Mouse (Mus musculus) erythroblast, embryonic 14.5 days (primary cell): Measurements from ENCODE around the gene Hydin.

Experiments used
- GATA1 ChIP-seq: IDR thresholded peaks from 2 replicates; pipeline ENCODE4 v1.6.1; 2012; ENCODE audit warnings: low read length, inconsistent platforms, mixed read lengths
- TAL1 ChIP-seq: IDR thresholded peaks from 3 replicates; pipeline ENCODE4 v1.6.1; 2012; ENCODE audit warnings: low read length, inconsistent platforms, mixed read lengths

GRCm38 (mm10) chr8:110417801-110418200, 151.0 kb downstream of the Hydin start:
- TF ChIP-seq TAL1 (no peak), GATA1 (no peak)
